Mouse (Mus musculus) heart, embryonic 11.5 days (tissue): ENCODE results near the gene Nars2. TPM values are rescaled to one million over a fixed set of nuclear protein-coding genes. Genes with fewer than 3 reads are reported as not detected.
"Not testable (repeated sequence)": the region's sequence is repeated elsewhere in the genome, so short reads cannot be mapped to it uniquely, and the experiment has no call there.

ENCODE experiments used
- ATAC-seq: fragments of 200-750 bp; cut with Nextera tagmentation; replicated peaks from 2 replicates; pipeline ENCODE4 v1.8.0; 2017; ENCODE audit warnings: moderate library complexity; ENCODE audit not compliant: insufficient number of reproducible peaks, low FRiP score, low TSS enrichment
- H3K27ac ChIP-seq: fragments of 300-500 bp; sonication (generic); 2 replicates; pipeline ENCODE4 v1.5.1; 2014; ENCODE audit warnings: mild to moderate bottlenecking, low read depth, low read length
- H3K27me3 ChIP-seq: fragments of 300-500 bp; sonication (generic); 2 replicates; pipeline ENCODE4 v1.6.1; 2014; ENCODE audit warnings: mild to moderate bottlenecking, low read length, mixed read lengths; ENCODE audit not compliant: control insufficient read depth, insufficient read depth
- H3K36me3 ChIP-seq: fragments of 300-500 bp; sonication (generic); 2 replicates; pipeline ENCODE4 v1.6.1; 2014; ENCODE audit warnings: mild to moderate bottlenecking, low read length, moderate library complexity, mixed read lengths; ENCODE audit not compliant: control insufficient read depth, insufficient read depth
- H3K4me1 ChIP-seq: fragments of 300-500 bp; sonication (generic); 2 replicates; pipeline ENCODE4 v1.6.1; 2014; ENCODE audit warnings: low read length; ENCODE audit not compliant: control insufficient read depth, insufficient read depth
- H3K4me2 ChIP-seq: fragments of 300-500 bp; sonication (generic); 2 replicates; pipeline ENCODE4 v1.6.1; 2014; ENCODE audit warnings: mild to moderate bottlenecking, moderate library complexity
- H3K4me3 ChIP-seq: fragments of 300-500 bp; sonication (generic); 2 replicates; pipeline ENCODE4 v1.5.1; 2014; ENCODE audit warnings: low read depth, low read length
- H3K9ac ChIP-seq: fragments of 300-500 bp; sonication (generic); 2 replicates; pipeline ENCODE4 v1.6.1; 2014; ENCODE audit warnings: mild to moderate bottlenecking, low read depth, low read length, moderate library complexity
- H3K9me3 ChIP-seq: fragments of 300-500 bp; sonication (generic); replicated peaks from 2 replicates; pipeline ENCODE4 v1.6.1; 2016; ENCODE audit warnings: low read length; ENCODE audit not compliant: control insufficient read depth
- WGBS: fragments of 180-500 bp; shearing (Covaris S2); extraction: QIAGEN DNeasy Blood & Tissue Kit; methylation state at CpG from one replicate; pipeline ENCODE4 v1.1.7; 2014; ENCODE audit not compliant: insufficient replicate concordance; 5-methylcytosine and 5-hydroxymethylcytosine counted together
- polyA plus RNA-seq: library from polyadenylated mRNA; unstranded; fragments of >200 nt; fragmentation: Nextera tagmentation; extraction: Ambion mirVana; gene quantifications from 2 replicates; pipeline ENCODE4 v1.2.1, GENCODE M21; 2014

Gene Nars2
- polyA plus RNA-seq, 1 experiment from 2014 or later = 16.0 TPM

GRCm38 (mm10) chr7:96909856-96910255 is 41.4 kb upstream of the Nars2 start:
- no peak overlapping the region for H3K4me2 ChIP-seq
- H3K4me1 ChIP-seq = no peaks in the 10 kb centered on the region
- no peaks in the 10 kb centered on the region for H3K9me3 ChIP-seq
- no peak overlapping the region for H3K9ac ChIP-seq
- no peak overlapping the region for H3K4me3 ChIP-seq
- 77% methylated on average over 5 of the region's 5 CpGs for WGBS
- H3K36me3 ChIP-seq = no peaks in the 10 kb centered on the region
- peaks cover 14% of the 10 kb centered on the region for H3K27me3 ChIP-seq
- ATAC-seq = no peak
- H3K27ac ChIP-seq = no peak overlapping the region

- no peak overlapping the region for H3K4me3 ChIP-seq
- H3K36me3 ChIP-seq = no peaks in the 10 kb centered on the region
- no peaks in the 10 kb centered on the region for H3K9me3 ChIP-seq
- no peaks in the 10 kb centered on the region for H3K4me1 ChIP-seq
- no peak overlapping the region for H3K9ac ChIP-seq
- H3K27me3 ChIP-seq = peaks cover 20% of the 10 kb centered on the region
- no peak for ATAC-seq
- 73% methylated on average over 12 of the region's 12 CpGs for WGBS
- no peak overlapping the region for H3K4me2 ChIP-seq
- H3K27ac ChIP-seq = no peak overlapping the region
Measured at GRCm38 (mm10) chr7:96910310-96910960, 40.9 kb upstream of the Nars2 start.

GRCm38 (mm10) chr7:96914031-96914430 is 37.3 kb upstream of the Nars2 start:
- Histone ChIP-seq H3K4me2 (no peak overlapping the region), H3K4me3 (no peak overlapping the region), H3K36me3 (no peaks in the 10 kb centered on the region), H3K9ac (no peak overlapping the region), H3K4me1 (no peaks in the 10 kb centered on the region), H3K27ac (no peak overlapping the region), H3K27me3 (peaks cover 24% of the 10 kb centered on the region), H3K9me3 (no peaks in the 10 kb centered on the region)
- ATAC-seq = no peak
- WGBS = 9% methylated on average over 6 of the region's 6 CpGs

- no peak overlapping the region for H3K9ac ChIP-seq
- 0% methylated on average over 2 of the region's 2 CpGs for WGBS
Measured at GRCm38 (mm10) chr7:96915452-96916105, 35.7 kb upstream of the Nars2 start.

GRCm38 (mm10) chr7:96920447-96921095 is 30.7 kb upstream of the Nars2 start:
- no peak for ATAC-seq
- Histone ChIP-seq H3K4me3 (no peak overlapping the region), H3K4me1 (no peaks in the 10 kb centered on the region), H3K27ac (no peak overlapping the region), H3K36me3 (no peaks in the 10 kb centered on the region), H3K27me3 (peaks cover 4% of the 10 kb centered on the region; the same call in 1 of the 2 replicates), H3K4me2 (no peak overlapping the region), H3K9ac (no peak overlapping the region), H3K9me3 (no peaks in the 10 kb centered on the region)
- WGBS = 77% methylated on average over 7 of the region's 7 CpGs

More at GRCm38 (mm10) chr7:96915452-96916105, 35.7 kb upstream of the Nars2 start:
- no peak overlapping the region for H3K4me2 ChIP-seq
- peaks cover 24% of the 10 kb centered on the region for H3K27me3 ChIP-seq
- ATAC-seq = no peak
- no peaks in the 10 kb centered on the region for H3K36me3 ChIP-seq
- no peak overlapping the region for H3K4me3 ChIP-seq
- H3K4me1 ChIP-seq = no peaks in the 10 kb centered on the region
- no peaks in the 10 kb centered on the region for H3K9me3 ChIP-seq
- no peak overlapping the region for H3K27ac ChIP-seq

- H3K4me3 ChIP-seq = no peak overlapping the region
- peaks cover under 1% of the 10 kb centered on the region; the same call in 1 of the 2 replicates for H3K27me3 ChIP-seq
- ATAC-seq = no peak
- WGBS = 77% methylated on average over 2 of the region's 2 CpGs
- no peak overlapping the region for H3K27ac ChIP-seq
- no peaks in the 10 kb centered on the region for H3K4me1 ChIP-seq
- H3K4me2 ChIP-seq = no peak overlapping the region
- no peaks in the 10 kb centered on the region for H3K9me3 ChIP-seq
- no peaks in the 10 kb centered on the region for H3K36me3 ChIP-seq
- no peak overlapping the region for H3K9ac ChIP-seq
Measured at GRCm38 (mm10) chr7:96922927-96923326, 28.4 kb upstream of the Nars2 start.

GRCm38 (mm10) chr7:96943715-96944377 is 7.5 kb upstream of the Nars2 start:
- H3K27me3 ChIP-seq = no peaks in the 10 kb centered on the region
- no peak overlapping the region for H3K4me2 ChIP-seq
- ATAC-seq = no peak
- H3K9ac ChIP-seq = no peak overlapping the region
- no peaks in the 10 kb centered on the region for H3K36me3 ChIP-seq
- H3K9me3 ChIP-seq = no peaks in the 10 kb centered on the region
- no peaks in the 10 kb centered on the region for H3K4me1 ChIP-seq
- 72% methylated on average over 5 of the region's 5 CpGs for WGBS
- H3K27ac ChIP-seq = no peak overlapping the region
- H3K4me3 ChIP-seq = no peak overlapping the region

- not testable (repeated sequence) for H3K36me3 ChIP-seq, ATAC-seq, H3K9ac ChIP-seq, H3K4me3 ChIP-seq, H3K9me3 ChIP-seq, H3K4me1 ChIP-seq, H3K4me2 ChIP-seq, H3K27me3 ChIP-seq, H3K27ac ChIP-seq
- WGBS = 91% methylated on average over 8 of the region's 8 CpGs
Measured at GRCm38 (mm10) chr7:96946501-96946900, 4.8 kb upstream of the Nars2 start.
